Mouse (Mus musculus): ENCODE measurements at regions not wholly inside any gene's neighbourhood (a gene's known extent, or its start where the extent isn't known, plus 50 kb on each side); places are given as distances from the start of the nearest gene placed in this dataset.

- Histone ChIP-seq H3K4me1 (peaks cover 16% of the 10 kb centered on the region), H3K9ac (replicated peaks) (no peak overlapping the region), H3K36me3 (no peaks in the 10 kb centered on the region), H3K4me2 (replicated peaks) (no peak overlapping the region), H3K9me3 (no peaks in the 10 kb centered on the region), H3K4me3 (no peak overlapping the region), H3K27ac (replicated peaks) (no peak overlapping the region), H3K27me3 (0 out of 2 replicates have a peak, but pooled peaks cover 15% of the 10 kb centered on the region)
- ATAC-seq (ENCODE audit: low FRiP score, low read depth), result no peak
- WGBS, result 78% methylated on average over 7 of the region's 7 CpGs
These were observed 136.6 kb upstream of the Map3k7 start for GRCm38 (mm10) chr4:31827266-31827665.

- Histone ChIP-seq H3K27ac (replicated peaks) (no peak overlapping the region), H3K36me3 (no peaks in the 10 kb centered on the region), H3K4me1 (peaks cover 23% of the 10 kb centered on the region), H3K9ac (replicated peaks) (no peak overlapping the region), H3K9me3 (no peaks in the 10 kb centered on the region), H3K4me3 (no peak overlapping the region), H3K27me3 (0 out of 2 replicates have a peak, but pooled peaks cover 3% of the 10 kb centered on the region), H3K4me2 (replicated peaks) (peak overlapping the region; percentile 34)
- peak; percentile 55; the same call in 1 of the 2 replicates for ATAC-seq (ENCODE audit: low FRiP score, low read depth)
- WGBS, result 2% methylated on average over 11 of the region's 11 CpGs
These were observed 133.7 kb upstream of the Map3k7 start for GRCm38 (mm10) chr4:31830241-31830640.

GRCm38 (mm10) chr4:31831469-31831868 is 132.4 kb upstream of the Map3k7 start:
- H3K4me3 ChIP-seq, result no peak overlapping the region
- ATAC-seq (ENCODE audit: low FRiP score, low read depth), result no peak
- peaks cover 9% of the 10 kb centered on the region for H3K27me3 ChIP-seq
- no peaks in the 10 kb centered on the region for H3K36me3 ChIP-seq
- H3K27ac ChIP-seq (replicated peaks), result no peak overlapping the region
- H3K4me1 ChIP-seq, result peaks cover 30% of the 10 kb centered on the region
- WGBS, result 95% methylated on average over 2 of the region's 2 CpGs
- no peak overlapping the region for H3K9ac ChIP-seq (replicated peaks)
- H3K4me2 ChIP-seq (replicated peaks), result no peak overlapping the region
- H3K9me3 ChIP-seq, result no peaks in the 10 kb centered on the region

GRCm38 (mm10) chr4:31833828-31834227 is 130.1 kb upstream of the Map3k7 start:
- Histone ChIP-seq H3K4me1 (peaks cover 36% of the 10 kb centered on the region), H3K9me3 (no peaks in the 10 kb centered on the region), H3K36me3 (no peaks in the 10 kb centered on the region), H3K27me3 (peaks cover 11% of the 10 kb centered on the region), H3K4me2 (replicated peaks) (no peak overlapping the region), H3K27ac (replicated peaks) (no peak overlapping the region), H3K9ac (replicated peaks) (no peak overlapping the region), H3K4me3 (no peak overlapping the region)
- ATAC-seq (ENCODE audit: low FRiP score, low read depth), result no peak
- WGBS, result 56% methylated on average over 4 of the region's 4 CpGs

- H3K36me3 ChIP-seq, result no peaks in the 10 kb centered on the region
- no peak for ATAC-seq (ENCODE audit: low FRiP score, low read depth)
These were observed 128.8 kb upstream of the Map3k7 start for GRCm38 (mm10) chr4:31835051-31835450.

GRCm38 (mm10) chr4:31838592-31838991 is 125.3 kb upstream of the Map3k7 start:
- Histone ChIP-seq H3K9me3 (no peaks in the 10 kb centered on the region), H3K36me3 (no peaks in the 10 kb centered on the region), H3K4me1 (peaks cover 28% of the 10 kb centered on the region), H3K9ac (replicated peaks) (no peak overlapping the region), H3K4me2 (replicated peaks) (no peak overlapping the region), H3K27me3 (peaks cover 11% of the 10 kb centered on the region), H3K27ac (replicated peaks) (no peak overlapping the region), H3K4me3 (no peak overlapping the region)
- ATAC-seq (ENCODE audit: low FRiP score, low read depth), result no peak; the same call in 1 of the 2 replicates
- WGBS, result 28% methylated on average over 5 of the region's 5 CpGs

More at GRCm38 (mm10) chr4:31835051-31835450, 128.8 kb upstream of the Map3k7 start:
- H3K4me3 ChIP-seq, result no peak overlapping the region
- H3K9ac ChIP-seq (replicated peaks), result no peak overlapping the region
- no peak overlapping the region for H3K27ac ChIP-seq (replicated peaks)
- H3K4me2 ChIP-seq (replicated peaks), result no peak overlapping the region
- peaks cover 36% of the 10 kb centered on the region for H3K4me1 ChIP-seq
- WGBS, result 19% methylated on average over 5 of the region's 5 CpGs
- peaks cover 11% of the 10 kb centered on the region for H3K27me3 ChIP-seq
- H3K9me3 ChIP-seq, result no peaks in the 10 kb centered on the region

GRCm38 (mm10) chr4:31849763-31850162 is 114.1 kb upstream of the Map3k7 start:
- Histone ChIP-seq H3K9me3 (no peaks in the 10 kb centered on the region), H3K27me3 (no peaks in the 10 kb centered on the region), H3K4me1 (no peaks in the 10 kb centered on the region), H3K36me3 (no peaks in the 10 kb centered on the region), H3K4me2 (replicated peaks) (no peak overlapping the region), H3K9ac (replicated peaks) (no peak overlapping the region), H3K27ac (replicated peaks) (no peak overlapping the region), H3K4me3 (no peak overlapping the region)
- WGBS, result 81% methylated on average over 6 of the region's 6 CpGs
- no peak for ATAC-seq (ENCODE audit: low FRiP score, low read depth)

- ATAC-seq (ENCODE audit: low FRiP score, low read depth), result no peak
- 62% methylated on average over 3 of the region's 3 CpGs for WGBS
- no peaks in the 10 kb centered on the region for H3K27me3 ChIP-seq
These were observed 112.9 kb upstream of the Map3k7 start for GRCm38 (mm10) chr4:31851006-31851405.

GRCm38 (mm10) chr4:31853851-31854250 is 110.0 kb upstream of the Map3k7 start:
- no peaks in the 10 kb centered on the region for H3K36me3 ChIP-seq
- no peaks in the 10 kb centered on the region for H3K27me3 ChIP-seq
- H3K4me3 ChIP-seq, result no peak overlapping the region
- H3K9ac ChIP-seq (replicated peaks), result no peak overlapping the region
- H3K4me2 ChIP-seq (replicated peaks), result no peak overlapping the region
- H3K27ac ChIP-seq (replicated peaks), result no peak overlapping the region
- no peaks in the 10 kb centered on the region for H3K9me3 ChIP-seq
- 77% methylated on average over 6 of the region's 6 CpGs for WGBS
- no peak for ATAC-seq (ENCODE audit: low FRiP score, low read depth)
- no peaks in the 10 kb centered on the region for H3K4me1 ChIP-seq

More at GRCm38 (mm10) chr4:31851006-31851405, 112.9 kb upstream of the Map3k7 start:
- Histone ChIP-seq H3K9ac (replicated peaks) (no peak overlapping the region), H3K4me3 (no peak overlapping the region), H3K27ac (replicated peaks) (no peak overlapping the region), H3K4me2 (replicated peaks) (no peak overlapping the region), H3K36me3 (no peaks in the 10 kb centered on the region), H3K4me1 (no peaks in the 10 kb centered on the region), H3K9me3 (no peaks in the 10 kb centered on the region)

GRCm38 (mm10) chr4:31860389-31860788 is 103.5 kb upstream of the Map3k7 start:
- 90% methylated on average over 2 of the region's 2 CpGs for WGBS
- no peak overlapping the region for H3K9ac ChIP-seq (replicated peaks)
- no peaks in the 10 kb centered on the region for H3K27me3 ChIP-seq
- H3K36me3 ChIP-seq, result no peaks in the 10 kb centered on the region
- no peaks in the 10 kb centered on the region for H3K4me1 ChIP-seq
- no peaks in the 10 kb centered on the region for H3K9me3 ChIP-seq
- H3K4me2 ChIP-seq (replicated peaks), result no peak overlapping the region
- no peak overlapping the region for H3K27ac ChIP-seq (replicated peaks)
- H3K4me3 ChIP-seq, result no peak overlapping the region
- ATAC-seq (ENCODE audit: low FRiP score, low read depth), result no peak

- no peak overlapping the region for H3K27ac ChIP-seq (replicated peaks)
- H3K4me1 ChIP-seq, result no peaks in the 10 kb centered on the region
- no peak overlapping the region for H3K4me2 ChIP-seq (replicated peaks)
- H3K4me3 ChIP-seq, result no peak overlapping the region
- WGBS, result 88% methylated on average over 3 of the region's 3 CpGs
- ATAC-seq (ENCODE audit: low FRiP score, low read depth), result no peak
- no peaks in the 10 kb centered on the region for H3K27me3 ChIP-seq
- H3K36me3 ChIP-seq, result no peaks in the 10 kb centered on the region
- no peak overlapping the region for H3K9ac ChIP-seq (replicated peaks)
- H3K9me3 ChIP-seq, result no peaks in the 10 kb centered on the region
These were observed 102.7 kb upstream of the Map3k7 start for GRCm38 (mm10) chr4:31861172-31861571.

GRCm38 (mm10) chr4:31872985-31873983 is 90.6 kb upstream of the Map3k7 start:
- H3K36me3 ChIP-seq, result no peaks in the 10 kb centered on the region
- H3K4me2 ChIP-seq (replicated peaks), result no peak overlapping the region
- H3K4me1 ChIP-seq, result peaks cover 21% of the 10 kb centered on the region
- H3K9ac ChIP-seq (replicated peaks), result no peak overlapping the region
- H3K9me3 ChIP-seq, result no peaks in the 10 kb centered on the region
- 35% methylated on average over 9 of the region's 9 CpGs for WGBS
- ATAC-seq (ENCODE audit: low FRiP score, low read depth), result peak; percentile 64
- peaks cover 4% of the 10 kb centered on the region; the same call in 1 of the 2 replicates for H3K27me3 ChIP-seq
- no peak overlapping the region for H3K4me3 ChIP-seq
- no peak overlapping the region for H3K27ac ChIP-seq (replicated peaks)
